Mouse (Mus musculus) embryonic fibroblast, embryonic 13.5 days (primary cell): ENCODE results near the gene Ckap2l. TPM values are rescaled to one million over a fixed set of nuclear protein-coding genes. Genes with fewer than 3 reads are reported as not detected.

Experiments used
- H3K27ac ChIP-seq: 2 replicates; pipeline ENCODE4 v1.5.1; 2012; ENCODE audit warnings: low read length, control low read depth, inconsistent platforms; ENCODE audit not compliant: insufficient read depth
- H3K4me1 ChIP-seq: 2 replicates; pipeline ENCODE4 v1.6.1; 2011; ENCODE audit warnings: low read length; ENCODE audit not compliant: control insufficient read depth, insufficient read depth
- H3K4me3 ChIP-seq: 2 replicates; pipeline ENCODE4 v1.5.1; 2011; ENCODE audit warnings: mild to moderate bottlenecking, control low read depth, low read length; ENCODE audit not compliant: insufficient read depth
- CTCF ChIP-seq: IDR thresholded peaks from 2 replicates; pipeline ENCODE4 v1.5.1; 2011; ENCODE audit warnings: mild to moderate bottlenecking, control low read depth, low read length, moderate library complexity, borderline replicate concordance; ENCODE audit not compliant: insufficient read depth
- POLR2A ChIP-seq: IDR thresholded peaks from 2 replicates; pipeline ENCODE4 v1.6.1; 2011; ENCODE audit warnings: low read depth, mild to moderate bottlenecking, control low read depth, low read length, moderate library complexity
- polyA plus RNA-seq: library from polyadenylated mRNA; stranded (reverse); fragments of >200 nt; gene quantifications from 2 replicates; pipeline ENCODE4 v1.2.4, GENCODE M21; 2011; ENCODE audit warnings: low read depth; ENCODE audit not compliant: missing spikeins, insufficient read length

The Ckap2l gene
- polyA plus RNA-seq, 1 experiment, result 46.8 TPM

DNA sequence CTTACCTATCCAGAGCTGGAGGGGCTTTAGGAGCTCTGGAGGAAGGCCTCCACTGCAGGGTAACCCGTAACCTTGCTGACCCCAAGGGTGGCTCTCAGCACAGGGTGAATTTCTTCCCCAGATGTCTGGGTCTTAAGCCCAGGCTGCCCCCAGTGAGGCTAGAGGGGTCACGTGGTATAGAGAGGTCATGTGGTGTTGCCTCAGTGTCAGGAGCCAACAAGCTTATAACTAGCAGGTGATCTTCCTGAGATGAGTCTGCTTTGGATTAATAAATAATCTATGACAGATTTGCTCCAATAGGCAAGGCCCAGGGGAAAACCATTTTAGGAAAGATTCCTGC is 43.4 kb downstream of the Ckap2l start:
- Histone ChIP-seq H3K4me1 (no peaks in the 10 kb centered on the region), H3K27ac (no peak overlapping the region), H3K4me3 (no peak overlapping the region)
- TF ChIP-seq POLR2A (no peak), CTCF (no peak)

DNA sequence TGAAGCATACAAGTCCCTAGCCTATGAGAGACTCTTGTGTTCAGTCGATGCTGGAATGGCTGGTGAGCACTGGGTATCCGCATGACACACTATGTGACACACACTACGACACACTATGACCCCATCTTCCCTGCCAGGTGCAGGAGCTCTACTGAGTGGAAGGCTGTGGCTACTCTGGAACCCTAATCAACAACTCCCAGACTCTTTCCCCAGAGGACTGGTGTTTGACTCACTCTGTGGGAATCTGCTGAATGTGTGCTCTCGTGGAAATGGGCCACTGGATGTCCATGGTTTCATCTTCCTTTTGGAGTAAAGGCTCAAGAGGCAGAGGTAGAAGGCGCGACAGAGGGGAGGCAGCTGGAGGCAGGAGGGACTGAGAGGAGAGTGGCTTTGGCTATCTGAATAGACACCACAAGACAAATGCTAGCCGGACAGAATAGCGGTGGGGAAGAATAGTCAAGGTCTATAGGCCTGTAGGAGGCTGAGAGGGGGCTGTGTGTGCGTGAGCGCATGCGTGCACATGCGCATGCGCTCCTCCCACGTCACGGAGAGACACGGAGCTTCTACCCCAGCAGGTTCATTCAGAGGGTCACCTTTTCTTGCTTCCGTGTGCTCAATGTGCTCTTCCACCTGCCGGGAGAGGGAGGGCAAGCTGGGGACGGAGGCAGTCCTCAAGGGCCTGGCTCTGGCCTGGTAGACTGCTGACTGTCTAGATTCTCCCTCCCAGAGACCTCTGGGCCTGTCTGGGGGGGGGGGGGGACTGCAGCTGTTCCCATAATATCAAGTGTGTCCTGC is 44.0 kb downstream of the Ckap2l start:
- Histone ChIP-seq H3K4me3 (no peak overlapping the region), H3K27ac (no peak overlapping the region), H3K4me1 (no peaks in the 10 kb centered on the region)
- no peak for TF ChIP-seq POLR2A
- no peak for TF ChIP-seq CTCF

DNA sequence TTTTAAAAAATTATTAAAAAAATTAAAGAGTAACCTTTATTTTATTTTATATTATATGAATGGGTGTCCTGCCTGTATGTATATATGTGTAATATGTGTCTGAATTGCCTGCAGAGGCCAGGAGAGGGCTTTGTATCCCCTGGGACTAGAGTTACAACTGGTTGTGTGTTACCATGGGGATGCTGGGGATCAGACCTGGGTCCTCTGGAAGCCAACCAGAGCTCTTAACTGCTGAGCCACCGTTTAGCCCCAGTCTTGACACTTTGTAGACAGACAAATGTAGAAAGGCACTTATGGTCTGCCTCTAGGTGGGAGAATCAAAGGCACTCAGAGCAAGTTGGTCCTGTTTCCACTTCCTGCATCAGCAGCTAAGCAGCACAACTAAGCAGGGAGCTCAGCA is 47.7 kb downstream of the Ckap2l start:
- TF ChIP-seq CTCF (no peak), POLR2A (no peak)
- no peak overlapping the region for H3K27ac ChIP-seq
- no peaks in the 10 kb centered on the region for H3K4me1 ChIP-seq
- no peak overlapping the region for H3K4me3 ChIP-seq

- TF ChIP-seq POLR2A, result no peak
- no peak for TF ChIP-seq CTCF
- H3K4me1 ChIP-seq, result no peaks in the 10 kb centered on the region
- H3K4me3 ChIP-seq, result no peak overlapping the region
- H3K27ac ChIP-seq, result no peak overlapping the region
Observed at GRCm38 (mm10) chr2:129247707-129248121, 49.3 kb downstream of the Ckap2l start.

DNA sequence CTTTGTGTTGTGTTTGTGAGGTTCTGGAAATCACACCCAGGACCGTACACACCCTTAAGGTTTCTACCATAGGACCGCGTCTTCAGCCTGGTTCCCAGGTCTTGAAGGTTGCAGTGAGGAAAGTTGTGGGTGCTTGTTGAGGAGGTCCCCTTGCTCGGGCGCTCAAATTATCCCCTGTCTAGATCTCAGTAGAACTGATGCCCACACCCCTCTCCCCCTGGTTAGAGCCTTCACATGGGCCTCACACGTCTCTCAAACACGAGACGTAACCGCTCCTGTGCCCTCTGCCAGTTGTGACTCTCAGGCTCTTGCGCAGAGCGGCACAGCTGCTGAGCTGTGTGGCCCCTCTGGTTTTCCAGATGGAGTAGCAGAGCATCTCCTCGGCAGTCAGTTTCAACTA is 50.1 kb downstream of the Ckap2l start:
- TF ChIP-seq CTCF (no peak), POLR2A (no peak)
- Histone ChIP-seq H3K4me1 (no peaks in the 10 kb centered on the region), H3K27ac (no peak overlapping the region), H3K4me3 (no peak overlapping the region)

DNA sequence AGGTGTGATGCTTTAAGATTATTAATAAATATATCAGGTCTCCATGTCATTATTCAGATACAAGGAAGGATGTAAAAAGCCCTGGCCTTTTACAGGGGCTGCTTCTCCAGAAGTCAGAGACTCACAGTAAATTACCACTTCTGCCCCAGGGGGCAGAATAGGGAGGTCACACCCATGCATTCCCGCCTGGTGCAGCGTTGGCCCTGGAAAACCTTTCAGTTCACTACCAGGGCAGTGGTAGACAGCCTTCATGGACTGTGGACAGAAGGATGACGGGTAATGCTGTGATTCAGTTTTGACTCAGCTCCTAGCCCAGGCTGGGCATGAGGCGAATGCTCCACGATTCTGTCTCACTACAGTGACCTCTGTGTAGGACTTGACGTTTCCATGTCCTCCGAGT is 50.6 kb downstream of the Ckap2l start:
- no peak for TF ChIP-seq CTCF
- TF ChIP-seq POLR2A, result no peak
- H3K4me3 ChIP-seq, result no peak overlapping the region
- H3K27ac ChIP-seq, result no peak overlapping the region
- no peaks in the 10 kb centered on the region; the same call in 1 of the 2 replicates for H3K4me1 ChIP-seq

- Histone ChIP-seq H3K4me3 (no peak overlapping the region), H3K4me1 (no peaks in the 10 kb centered on the region; the same call in 1 of the 2 replicates), H3K27ac (no peak overlapping the region)
- TF ChIP-seq CTCF (no peak), POLR2A (no peak)
Observed at GRCm38 (mm10) chr2:129245618-129246017, 51.4 kb downstream of the Ckap2l start.

DNA sequence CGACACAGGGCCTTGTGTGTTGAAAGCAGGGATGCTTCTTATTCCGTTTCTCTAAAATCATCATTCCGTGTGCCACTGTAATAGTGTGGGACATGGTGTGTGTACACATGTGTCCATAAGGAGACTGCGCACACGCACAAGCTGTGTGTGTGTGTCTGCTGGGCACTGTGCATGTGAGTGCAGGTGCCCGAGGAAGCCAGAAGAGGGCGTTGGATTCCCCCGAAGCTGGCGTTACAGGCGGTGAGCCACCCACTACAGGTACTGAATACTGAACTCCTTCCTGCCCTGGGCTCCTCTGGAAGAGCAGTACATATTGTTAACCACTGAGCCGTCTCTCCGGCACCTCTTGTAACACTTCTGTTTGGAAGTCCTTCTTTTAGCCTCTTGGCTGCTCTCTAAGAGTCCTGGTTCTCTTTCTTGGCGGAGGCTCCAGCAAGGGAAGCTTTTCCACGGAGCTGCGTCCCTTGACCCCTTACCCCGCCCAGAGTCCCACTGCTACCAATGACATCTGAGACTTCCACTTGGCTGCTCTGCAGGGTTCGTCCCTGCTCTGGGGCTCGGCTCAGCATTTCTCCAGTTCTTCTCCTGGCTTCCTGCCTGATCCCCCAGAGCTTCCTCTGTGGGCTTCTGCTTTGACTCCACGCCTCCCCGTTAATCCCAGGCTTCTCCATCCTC is 52.4 kb downstream of the Ckap2l start:
- H3K27ac ChIP-seq, result no peak overlapping the region
- TF ChIP-seq POLR2A, result no peak
- TF ChIP-seq CTCF, result no peak

GRCm38 (mm10) chr2:129243786-129244185 is 53.2 kb downstream of the Ckap2l start:
- TF ChIP-seq POLR2A (no peak), CTCF (no peak)
- no peak overlapping the region for H3K27ac ChIP-seq
- H3K4me1 ChIP-seq, result no peaks in the 10 kb centered on the region; the same call in 1 of the 2 replicates
- no peak overlapping the region for H3K4me3 ChIP-seq

More for the DNA sequence above, 52.4 kb downstream of the Ckap2l start:
- no peak overlapping the region for H3K4me3 ChIP-seq
- no peaks in the 10 kb centered on the region; the same call in 1 of the 2 replicates for H3K4me1 ChIP-seq

DNA sequence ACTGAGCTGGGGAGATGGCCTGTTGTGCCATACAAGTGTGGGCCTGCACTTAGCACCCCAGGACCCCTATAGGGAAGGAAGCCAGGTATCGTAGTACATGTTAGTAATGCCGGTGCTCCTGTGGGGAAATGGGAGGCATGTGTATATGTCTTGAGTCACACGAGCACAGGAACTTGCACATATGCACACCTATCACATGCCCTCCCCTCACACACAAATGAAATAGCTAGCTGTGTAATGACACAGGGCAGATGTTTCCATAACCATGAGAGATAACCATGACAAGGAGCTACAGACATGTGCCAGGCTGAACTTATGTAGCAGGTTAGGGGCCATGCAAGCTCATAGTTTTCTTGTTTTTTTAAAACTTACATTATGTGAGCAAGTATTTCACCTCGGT is 54.0 kb downstream of the Ckap2l start:
- no peak overlapping the region for H3K4me3 ChIP-seq
- no peak for TF ChIP-seq POLR2A
- TF ChIP-seq CTCF, result no peak
- H3K4me1 ChIP-seq, result no peaks in the 10 kb centered on the region; the same call in 1 of the 2 replicates
- H3K27ac ChIP-seq, result no peak overlapping the region
